Mouse (Mus musculus) monocyte, adult 2 months (primary cell): Measurements from ENCODE around the gene Hist1h2be.
"Not testable (repeated sequence)": the region's sequence is repeated elsewhere in the genome, so short reads cannot be mapped to it uniquely, and the experiment has no call there.

Experiments
- DNase-seq, 2 experiments: peaks; one replicate each; pipeline ENCODE4 v3.0.0; 2022; ENCODE audit warnings: low spot score in 2 of 2, low read depth in 1 of 2

The Hist1h2be gene

DNA sequence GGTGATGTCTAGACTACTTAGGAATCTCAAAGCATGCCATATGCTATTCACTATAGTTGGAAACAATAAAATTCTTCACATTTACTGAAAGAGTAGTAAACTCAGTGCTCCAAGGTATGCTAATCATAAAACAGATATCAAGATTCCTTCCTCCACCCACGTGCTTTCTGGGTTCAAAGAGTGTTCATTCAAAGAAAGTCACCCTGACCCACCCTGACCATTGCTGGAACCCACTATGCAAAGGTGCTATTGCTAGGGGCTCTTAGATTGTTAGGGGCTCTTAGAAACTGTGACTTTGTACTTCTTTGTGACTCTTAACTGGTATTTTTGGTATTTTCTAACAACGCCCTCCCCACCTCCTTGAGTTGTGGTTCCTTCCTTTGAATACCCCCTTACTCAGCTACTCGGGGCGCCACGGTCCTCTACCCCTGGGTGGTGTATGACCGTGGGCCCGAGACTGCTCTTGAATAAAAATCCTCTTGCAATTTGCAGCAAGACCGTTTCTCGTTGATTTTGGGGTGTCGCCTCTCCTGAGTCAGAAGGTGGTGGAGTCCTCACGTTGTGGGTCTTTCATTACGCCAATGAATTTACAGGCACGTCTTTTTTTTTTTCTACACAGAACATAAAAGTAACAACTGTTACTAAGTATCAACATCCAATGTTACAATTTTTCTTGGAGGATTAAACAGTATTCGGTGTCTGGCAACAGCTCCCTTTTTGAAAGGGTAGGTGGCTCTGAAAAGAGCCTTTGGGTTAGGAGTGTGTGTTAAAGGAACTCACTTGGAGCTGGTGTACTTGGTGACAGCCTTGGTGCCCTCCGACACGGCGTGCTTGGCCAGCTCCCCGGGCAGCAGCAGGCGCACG lies 47.7 kb downstream of the Hist1h2be start:
- not testable (repeated sequence) for DNase-seq

DNA sequence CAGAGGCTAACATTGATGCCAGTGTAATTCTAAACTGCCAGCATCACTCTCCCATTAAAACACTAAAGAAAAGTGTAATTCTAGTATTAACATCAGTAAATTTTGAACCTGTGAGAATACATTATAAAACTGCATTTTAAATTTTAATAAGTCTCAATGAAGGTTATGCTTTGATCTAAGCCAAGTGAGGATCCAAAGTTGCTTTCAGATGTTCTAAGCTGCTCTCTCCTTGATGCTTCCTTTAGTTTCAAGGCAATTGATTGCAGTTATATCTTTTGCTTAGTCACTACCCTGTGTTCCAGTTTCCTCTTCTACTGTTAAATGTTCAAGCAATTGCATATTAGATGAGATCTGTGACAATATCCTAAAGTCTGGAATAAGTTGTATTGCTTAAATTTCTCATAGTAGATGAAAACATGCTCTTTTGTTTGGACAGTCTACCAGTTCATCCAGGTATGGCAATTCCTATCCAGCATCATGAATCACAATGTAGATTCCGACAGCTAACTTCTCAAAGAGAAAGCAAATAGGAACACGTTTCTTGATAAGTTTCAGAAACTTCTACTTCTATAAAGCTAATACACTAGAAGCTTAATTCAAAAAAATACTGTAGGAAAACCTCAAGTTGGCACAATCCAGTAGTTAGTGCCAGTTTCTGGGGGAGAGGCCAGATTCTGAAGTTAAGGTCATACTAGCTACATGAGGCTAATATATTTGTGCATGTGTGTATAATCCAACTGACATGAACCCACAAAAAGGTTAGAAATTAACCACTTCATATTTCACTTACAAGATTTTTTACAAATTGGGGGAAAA lies 48.5 kb downstream of the Hist1h2be start:
- DNase-seq, result no peak

DNA sequence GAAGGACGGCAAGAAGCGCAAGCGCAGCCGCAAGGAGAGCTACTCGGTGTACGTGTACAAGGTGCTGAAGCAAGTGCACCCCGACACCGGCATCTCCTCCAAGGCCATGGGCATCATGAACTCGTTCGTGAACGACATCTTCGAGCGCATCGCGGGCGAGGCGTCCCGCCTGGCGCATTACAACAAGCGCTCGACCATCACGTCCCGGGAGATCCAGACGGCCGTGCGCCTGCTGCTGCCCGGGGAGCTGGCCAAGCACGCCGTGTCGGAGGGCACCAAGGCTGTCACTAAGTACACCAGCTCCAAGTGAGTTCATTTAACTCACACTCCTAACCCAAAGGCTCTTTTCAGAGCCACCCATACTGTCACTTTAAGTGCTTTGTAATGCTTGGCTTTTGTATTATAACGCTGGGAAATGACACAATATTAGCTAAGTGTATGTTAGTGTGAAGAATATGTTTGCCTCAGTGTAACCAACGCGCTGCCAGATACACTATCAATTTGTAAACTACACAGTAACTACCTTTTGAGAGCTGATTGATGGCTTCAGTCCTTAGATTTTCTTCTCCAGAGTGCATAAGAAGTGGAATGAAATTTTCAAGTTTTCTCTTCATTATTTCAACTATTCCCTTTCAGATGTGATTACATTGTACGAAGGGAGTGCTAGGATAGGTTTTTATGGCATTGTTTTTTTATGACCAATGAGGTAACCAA lies 49.3 kb downstream of the Hist1h2be start:
- not testable (repeated sequence) for DNase-seq

DNA sequence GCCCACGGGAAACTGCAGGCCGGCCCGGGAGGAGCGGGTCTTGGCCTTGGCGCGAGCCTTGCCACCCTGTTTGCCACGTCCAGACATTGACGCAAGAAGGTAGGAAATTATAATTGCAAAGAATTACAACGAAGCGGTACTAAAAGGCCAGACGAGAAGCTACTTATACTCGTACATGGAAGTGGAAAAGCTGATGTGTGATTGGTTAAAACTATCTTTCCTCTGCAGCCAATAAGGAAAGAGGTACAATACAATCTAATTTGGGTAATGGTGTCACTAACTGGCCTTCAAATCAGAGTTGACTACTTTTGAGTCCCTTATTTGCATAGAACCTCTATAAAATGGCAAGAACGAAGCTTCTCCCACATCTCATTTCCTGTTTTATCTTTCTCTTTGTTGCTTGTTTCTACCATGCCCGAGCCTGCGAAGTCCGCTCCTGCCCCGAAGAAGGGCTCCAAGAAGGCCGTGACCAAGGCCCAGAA lies 49.9 kb downstream of the Hist1h2be start, which contains the start of the genes Hist1h2ae and Hist1h2bg:
Hist1h2ae (minus strand) TSS at position 199 of the 482 bp plus-strand sequence.
Hist1h2bg (plus strand) TSS at position 375 of the 482 bp plus-strand sequence.
- peak in 1 of 2 experiments; percentile 54 for DNase-seq

DNA sequence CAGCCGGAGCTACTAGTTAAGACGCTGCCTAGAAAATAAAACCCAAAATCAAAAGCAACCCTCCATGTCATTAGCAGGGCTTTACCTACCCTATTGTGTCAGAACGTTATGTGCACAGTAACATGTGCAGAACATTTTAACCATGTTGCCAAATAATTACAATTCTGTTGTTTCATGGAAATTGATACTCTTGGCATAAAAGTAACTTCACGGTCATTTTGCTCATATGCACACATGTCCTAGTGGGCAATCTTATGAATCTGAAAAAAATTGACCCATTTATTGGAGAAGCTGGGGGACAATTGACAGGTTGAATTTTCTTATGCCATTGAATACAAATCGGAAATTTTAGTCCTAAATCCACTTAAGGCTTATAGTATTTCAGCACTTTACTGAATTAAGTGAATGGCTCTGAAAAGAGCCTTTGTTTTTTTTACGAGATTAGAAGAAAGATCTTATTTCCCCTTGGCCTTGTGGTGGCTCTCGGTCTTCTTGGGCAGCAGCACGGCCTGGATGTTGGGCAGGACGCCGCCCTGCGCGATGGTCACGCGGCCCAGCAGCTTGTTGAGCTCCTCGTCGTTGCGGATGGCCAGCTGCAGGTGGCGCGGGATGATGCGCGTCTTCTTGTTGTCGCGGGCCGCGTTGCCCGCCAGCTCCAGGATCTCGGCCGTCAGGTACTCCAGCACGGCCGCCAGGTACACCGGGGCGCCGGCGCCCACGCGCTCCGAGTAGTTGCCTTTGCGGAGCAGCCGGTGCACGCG lies 50.5 kb downstream of the Hist1h2be start:
- DNase-seq, result not testable (repeated sequence)

DNA sequence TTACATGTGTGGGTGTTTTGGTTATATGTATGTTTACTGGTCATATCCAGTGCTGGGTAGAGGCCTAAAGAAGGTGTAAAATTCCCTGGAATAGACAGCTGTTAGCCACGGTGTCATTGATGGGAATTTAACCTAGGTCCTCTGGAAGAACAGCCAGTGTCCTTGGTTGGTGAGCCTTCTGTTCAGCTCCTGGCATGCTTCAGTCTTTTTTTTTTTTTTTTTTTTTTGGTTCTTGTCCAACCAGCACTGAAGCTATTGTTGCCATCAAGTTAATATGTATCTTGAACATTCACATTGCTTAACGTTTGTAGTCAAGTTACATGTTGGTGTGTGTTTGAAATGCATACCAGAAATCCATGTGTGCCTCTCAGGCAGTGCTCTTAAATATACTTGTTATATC lies 56.4 kb downstream of the Hist1h2be start:
- no peak for DNase-seq

DNA sequence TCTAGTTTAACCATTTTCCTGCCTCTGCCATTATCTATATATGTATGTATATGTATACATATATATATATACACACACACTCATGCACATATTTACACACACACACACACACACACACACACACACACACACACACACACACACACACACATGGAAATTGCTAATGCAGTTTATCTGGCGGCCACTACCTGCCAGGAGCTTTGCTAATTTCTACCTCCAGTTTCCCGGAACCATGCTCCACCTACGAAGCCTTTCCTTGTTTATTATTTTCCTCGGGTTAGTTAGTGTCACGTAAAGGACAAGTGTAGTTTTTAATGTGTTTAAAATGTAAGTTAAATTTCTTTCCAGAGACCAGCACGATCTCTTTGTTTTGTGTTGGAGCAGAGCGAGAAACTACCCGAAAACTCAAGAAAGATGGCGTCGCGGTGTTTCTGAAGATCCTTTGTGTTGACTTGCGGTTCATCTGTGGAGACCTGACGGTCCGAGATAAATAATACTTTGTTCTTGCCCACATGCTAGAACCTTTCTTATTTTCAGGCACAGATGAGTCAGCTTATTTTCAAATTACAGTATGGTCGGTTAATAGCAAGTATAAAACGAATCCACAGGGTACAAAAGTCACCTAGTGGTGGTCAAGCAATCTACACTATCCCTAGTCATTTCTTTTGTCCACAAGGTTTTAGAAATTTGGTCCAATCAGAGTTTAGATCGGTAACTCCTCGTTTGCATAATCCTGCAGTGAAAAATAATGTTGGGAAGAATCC lies 58.0 kb downstream of the Hist1h2be start:
- DNase-seq, result peak in 1 of 2 experiments; percentile 26

DNA sequence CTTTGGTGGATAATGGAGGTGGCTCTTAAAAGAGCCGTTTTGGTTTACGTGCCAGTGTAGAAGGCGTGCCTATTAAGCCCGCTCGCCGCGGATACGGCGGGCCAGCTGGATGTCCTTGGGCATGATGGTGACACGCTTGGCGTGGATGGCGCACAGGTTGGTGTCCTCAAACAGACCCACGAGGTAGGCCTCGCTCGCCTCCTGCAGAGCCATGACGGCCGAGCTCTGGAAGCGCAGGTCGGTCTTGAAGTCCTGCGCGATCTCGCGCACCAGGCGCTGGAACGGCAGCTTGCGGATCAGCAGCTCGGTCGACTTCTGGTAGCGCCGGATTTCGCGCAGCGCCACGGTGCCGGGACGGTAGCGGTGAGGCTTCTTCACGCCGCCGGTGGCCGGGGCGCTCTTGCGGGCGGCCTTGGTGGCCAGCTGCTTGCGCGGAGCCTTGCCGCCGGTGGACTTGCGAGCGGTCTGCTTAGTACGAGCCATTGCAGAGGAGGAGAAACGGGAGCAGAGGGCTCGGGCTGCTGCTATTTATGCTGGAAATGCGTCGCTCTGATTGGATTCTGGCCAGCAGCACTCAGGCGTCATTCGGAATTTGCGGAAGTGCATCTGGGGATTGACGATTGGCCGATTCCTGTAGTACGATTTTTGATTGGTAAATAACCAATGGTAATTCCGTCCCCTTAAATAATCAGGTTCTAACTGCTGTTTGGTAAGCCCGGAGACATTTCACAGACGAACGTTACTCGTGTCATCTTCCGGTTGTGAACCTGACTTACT lies 58.9 kb downstream of the Hist1h2be start, which contains the start of gene Hist1h3e:
Hist1h3e (minus strand) TSS at position 487 of the 777 bp plus-strand sequence.
- DNase-seq, result peak; percentile 91 to 94

DNA sequence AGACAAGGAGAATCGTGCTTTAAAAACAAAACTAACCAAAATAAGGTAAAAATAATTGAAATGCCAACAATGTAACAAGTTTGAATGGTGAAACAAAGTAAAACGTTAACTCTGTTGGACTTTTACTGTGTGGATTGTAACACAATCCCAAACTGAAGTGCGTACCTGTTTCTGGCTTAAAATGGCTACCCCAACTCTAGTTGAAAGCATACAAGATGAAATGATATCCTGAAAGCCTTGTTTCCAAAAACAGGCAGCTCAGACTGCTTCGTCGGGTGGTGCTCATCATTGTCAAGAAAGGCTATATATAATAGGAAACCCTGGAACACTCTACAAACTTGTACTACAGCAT lies 59.4 kb downstream of the Hist1h2be start:
- DNase-seq, result not testable (repeated sequence)

DNA sequence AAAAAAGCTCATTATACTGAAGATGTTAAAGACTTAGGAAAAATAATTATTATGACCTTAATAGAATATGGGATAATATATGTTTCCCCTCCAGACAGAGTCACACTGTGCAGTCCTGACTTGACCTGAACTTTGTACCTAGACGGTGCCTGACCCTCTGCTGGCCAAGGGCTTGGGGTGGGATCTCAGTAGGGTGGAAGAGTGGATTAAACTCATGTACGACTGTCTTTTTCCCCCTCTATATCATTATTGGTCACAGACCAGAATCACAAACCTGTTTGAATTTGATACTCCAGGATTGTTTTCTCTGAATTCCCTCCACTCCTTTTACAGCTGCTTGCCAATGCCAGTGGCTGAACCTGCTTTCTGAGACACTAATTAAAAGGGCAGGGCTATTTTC lies 60.2 kb downstream of the Hist1h2be start:
- DNase-seq, result not testable (repeated sequence)

DNA sequence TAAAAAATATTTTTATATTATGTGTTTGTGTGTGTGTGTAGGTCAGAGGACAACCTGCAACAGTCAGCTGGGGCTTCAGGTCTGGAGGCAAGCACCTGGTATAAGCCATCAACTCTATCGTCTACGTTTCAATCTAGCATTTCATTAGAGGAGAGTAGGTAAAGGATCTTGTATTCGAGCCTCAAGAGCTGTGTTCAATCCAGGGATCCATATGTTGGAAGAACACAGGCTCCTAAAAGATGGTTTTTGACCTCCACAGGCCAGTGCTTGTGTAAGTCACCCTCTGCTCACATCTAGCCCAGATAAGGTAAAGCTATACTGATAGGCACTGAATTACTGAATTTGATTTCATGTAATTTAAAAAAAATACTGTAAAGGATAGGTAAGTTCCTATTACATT lies 64.0 kb downstream of the Hist1h2be start:
- DNase-seq, result no peak

DNA sequence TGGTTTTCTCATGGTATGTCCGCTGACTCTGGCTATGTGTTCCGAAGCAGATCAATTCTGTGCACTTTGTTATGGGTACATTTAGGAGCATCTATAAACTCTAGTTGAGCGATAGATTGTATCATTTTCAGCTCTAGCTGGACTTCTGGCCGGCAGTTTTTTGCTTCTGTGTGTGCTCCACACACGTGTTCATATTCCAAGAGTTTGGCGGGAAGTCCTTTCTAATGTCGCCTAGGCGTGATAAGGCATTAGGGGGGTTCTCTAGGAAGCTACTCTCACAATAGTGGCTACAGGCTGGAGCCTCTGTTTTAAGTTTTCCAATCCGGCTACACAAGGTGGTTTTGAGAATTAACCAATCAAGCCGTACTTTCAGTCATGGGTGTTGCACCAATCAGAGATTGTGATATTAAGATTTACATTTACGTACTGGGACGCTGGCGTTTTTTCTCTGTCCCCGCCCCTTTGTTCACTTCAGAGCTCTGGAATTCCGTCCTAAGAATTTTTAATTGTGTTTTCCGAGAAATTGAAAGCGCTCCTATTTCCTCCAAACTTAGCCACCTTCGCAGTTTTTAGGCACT lies 65.0 kb downstream of the Hist1h2be start:
- DNase-seq, result peak in 1 of 2 experiments; percentile 33

DNA sequence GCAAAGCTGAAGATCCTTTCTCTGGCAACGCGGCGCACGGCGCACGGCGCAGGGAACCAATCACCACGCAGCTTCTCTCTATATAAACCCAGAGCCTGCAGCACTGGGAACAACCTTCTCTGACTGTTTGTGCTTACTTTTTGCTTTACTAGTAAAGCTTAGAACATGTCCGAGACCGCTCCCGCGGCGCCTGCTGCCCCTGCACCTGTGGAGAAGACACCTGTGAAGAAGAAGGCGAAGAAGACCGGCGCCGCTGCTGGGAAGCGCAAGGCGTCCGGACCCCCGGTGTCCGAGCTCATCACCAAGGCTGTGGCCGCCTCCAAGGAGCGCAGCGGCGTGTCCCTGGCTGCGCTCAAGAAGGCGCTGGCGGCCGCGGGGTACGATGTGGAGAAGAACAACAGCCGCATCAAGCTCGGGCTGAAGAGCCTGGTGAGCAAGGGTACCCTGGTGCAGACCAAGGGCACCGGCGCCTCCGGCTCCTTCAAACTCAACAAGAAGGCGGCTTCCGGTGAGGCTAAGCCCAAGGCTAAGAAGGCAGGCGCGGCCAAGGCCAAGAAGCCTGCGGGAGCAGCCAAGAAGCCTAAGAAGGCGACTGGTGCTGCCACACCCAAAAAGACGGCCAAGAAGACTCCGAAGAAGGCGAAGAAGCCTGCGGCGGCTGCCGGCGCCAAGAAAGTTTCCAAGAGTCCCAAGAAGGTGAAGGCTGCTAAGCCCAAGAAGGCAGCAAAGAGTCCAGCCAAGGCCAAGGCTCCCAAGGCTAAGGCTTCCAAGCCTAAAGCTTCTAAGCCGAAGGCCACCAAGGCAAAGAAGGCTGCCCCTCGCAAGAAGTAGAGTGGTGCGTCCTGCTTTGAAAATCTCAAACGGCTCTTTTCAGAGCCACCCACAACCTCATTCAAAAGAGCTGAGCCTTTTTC lies 65.7 kb downstream of the Hist1h2be start:
- DNase-seq, result peak; percentile 53 to 56

DNA sequence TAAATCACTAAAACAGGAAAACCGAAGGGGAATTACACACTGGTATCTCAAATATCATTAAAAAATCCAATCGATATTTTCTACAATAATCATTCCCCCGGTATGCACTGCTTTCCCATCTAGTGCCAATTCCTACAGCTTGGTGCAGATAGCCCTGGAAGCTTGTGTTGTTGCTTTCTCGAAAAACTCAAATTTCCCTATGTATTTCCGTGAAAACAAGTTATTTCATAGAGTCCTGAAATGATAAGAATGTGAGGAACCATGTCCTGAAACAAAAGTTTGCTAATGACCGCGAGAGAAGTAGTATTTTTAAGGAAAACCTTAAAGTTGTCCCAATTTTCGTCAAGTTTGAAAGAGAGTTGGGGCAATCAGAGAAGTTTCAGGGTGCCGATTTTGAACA lies 66.5 kb downstream of the Hist1h2be start:
- no peak for DNase-seq

DNA sequence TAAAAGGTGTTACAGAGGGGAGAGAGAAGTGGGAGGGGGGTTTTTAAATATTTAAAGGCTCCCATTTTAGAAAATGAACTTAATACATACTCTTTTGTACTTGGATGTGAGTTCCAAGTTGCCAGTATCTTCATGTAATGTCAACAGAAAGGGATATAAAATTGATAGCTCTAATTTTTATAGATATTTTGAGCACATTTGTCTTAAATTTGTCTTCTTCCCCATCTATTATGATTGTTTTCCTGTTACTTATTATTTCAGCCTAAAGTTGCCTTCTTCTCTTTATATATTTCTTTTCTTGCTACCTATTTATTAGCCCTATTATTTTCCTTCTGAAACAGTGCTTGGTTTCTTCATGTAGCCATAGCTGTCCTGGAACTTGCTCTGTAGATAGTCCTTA lies 68.0 kb downstream of the Hist1h2be start, which contains the start of gene Hist1h1d:
Hist1h1d (plus strand) TSS at position 301 of the 400 bp plus-strand sequence.
- no peak for DNase-seq

DNA sequence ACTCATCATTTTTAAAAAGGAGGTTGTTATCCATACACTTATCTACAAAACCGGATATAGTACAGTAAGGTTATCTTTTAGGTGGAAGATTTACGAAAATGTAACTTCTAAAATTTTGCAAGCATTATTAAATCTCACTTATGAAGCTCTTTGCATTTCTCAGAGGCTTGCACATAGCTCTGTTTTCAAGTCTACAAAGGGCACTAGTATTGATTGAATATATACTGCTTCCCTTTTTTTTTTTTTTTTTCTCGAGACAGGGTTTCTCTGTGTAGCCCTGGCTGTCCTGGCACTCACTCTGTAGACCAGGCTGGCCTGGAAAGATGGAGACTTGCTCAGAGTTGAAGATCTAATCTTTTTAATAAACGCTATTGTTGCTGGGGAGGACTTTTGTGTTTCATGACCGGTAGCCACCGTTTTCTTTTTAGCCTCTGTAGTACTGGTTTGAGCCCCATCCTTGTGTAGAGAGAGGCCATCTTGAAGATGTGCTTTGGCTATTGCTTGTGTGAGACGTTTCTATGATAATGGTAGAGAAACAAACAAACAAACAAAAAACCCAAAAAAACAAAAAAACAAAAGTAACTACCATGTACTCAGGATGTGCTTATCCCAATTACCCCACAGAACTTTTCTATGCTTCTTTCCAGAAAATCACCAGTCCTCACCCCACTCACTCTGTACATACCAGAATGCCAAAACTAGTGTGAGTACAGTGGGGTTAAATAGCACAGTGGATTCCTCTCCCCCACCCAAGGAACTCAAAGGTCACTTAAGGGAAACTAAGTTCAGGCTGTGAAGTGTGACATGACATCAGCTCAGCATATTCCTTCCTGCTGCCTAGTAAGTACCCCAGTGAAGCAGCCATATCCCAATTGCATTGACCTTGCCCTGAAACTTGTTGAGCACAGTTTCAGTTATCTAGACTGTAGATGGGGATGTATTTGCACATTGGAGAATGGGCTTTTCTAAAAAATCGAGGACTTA lies 68.7 kb downstream of the Hist1h2be start:
- no peak for DNase-seq
